12 mouse cellular contexts compared by ENCODE assay signal in genomic region chr12:73012136-73012785, GRCm38 (mm10). TPM values are rescaled to one million over a fixed set of nuclear protein-coding genes. Genes with fewer than 3 reads are reported as not detected.
A peak's percentile ranks its signal among the peaks of the same experiment; 100 is the strongest.
DNase-seq lines count a peak whose midpoint lies in the region; ATAC-seq and TF ChIP-seq lines count a peak whose summit lies in the region.
"Had no signal": no experiment of that assay in that cellular context is flagged by ENCODE, and none has a peak within 500 bp of the region (broad histone marks: within the 10 kb centered on the region; RNA-seq: fewer than 3 reads in every experiment).

No protein-coding gene starts in this region.

- peaks cover 5% of the 10 kb centered on the region for H3K4me1 ChIP-seq in limb, embryonic 14.5 days (ENCODE audit: control insufficient read depth, insufficient read depth, low read length)
- H3K4me1 ChIP-seq in limb, embryonic 10.5 days, result 0 out of 2 replicates have a peak, but pooled peaks cover 4% of the 10 kb centered on the region
- 0 out of 2 replicates have a peak, but pooled peaks cover 5% of the 10 kb centered on the region for H3K4me1 ChIP-seq in lung, postnatal 0 days (ENCODE audit: insufficient read depth, low read depth, low read length)
- H3K4me1 ChIP-seq: liver, embryonic 12.5 days had no signal

- TF ChIP-seq EP300 in lung, postnatal 0 days (IDR thresholded peaks at IDR 0.05), result no peak

- H3K27ac ChIP-seq in limb, embryonic 14.5 days (replicated peaks; ENCODE audit: low read depth, low read length), result no peak overlapping the region
- H3K27ac ChIP-seq in limb, embryonic 10.5 days, result no peak overlapping the region
- H3K27ac ChIP-seq in lung, postnatal 0 days (ENCODE audit: low read length), result no peak overlapping the region
- H3K27ac ChIP-seq: liver, embryonic 12.5 days; stomach, embryonic 15.5 days had no signal

- no peaks in the 10 kb centered on the region for H3K9me3 ChIP-seq in limb, embryonic 14.5 days (ENCODE audit: control insufficient read depth, low read length)
- no peaks in the 10 kb centered on the region for H3K9me3 ChIP-seq in limb, embryonic 10.5 days (replicated peaks)
- no peaks in the 10 kb centered on the region for H3K9me3 ChIP-seq in lung, postnatal 0 days (ENCODE audit: low read length)
- H3K9me3 ChIP-seq: liver, embryonic 12.5 days; stomach, embryonic 15.5 days had no signal

- no peak for ATAC-seq in limb, embryonic 14.5 days (ENCODE audit: low FRiP score, low read depth)
- no peak for ATAC-seq in lung, postnatal 0 days
- no peak for ATAC-seq in activated CD4-positive, CD25-positive, alpha-beta regulatory T cell, adult 4 months
- ATAC-seq: liver, embryonic 12.5 days had no signal

- TF ChIP-seq CTCF in lung, postnatal 0 days (IDR thresholded peaks at IDR 0.05), result no peak

- H3K27me3 ChIP-seq in limb, embryonic 14.5 days (ENCODE audit: control insufficient read depth, insufficient read depth, low read length), result no peaks in the 10 kb centered on the region
- no peaks in the 10 kb centered on the region for H3K27me3 ChIP-seq in limb, embryonic 10.5 days (ENCODE audit: low read depth, poor library complexity, severe bottlenecking)
- H3K27me3 ChIP-seq in lung, postnatal 0 days (replicated peaks; ENCODE audit: insufficient read depth, low read length), result no peaks in the 10 kb centered on the region
- H3K27me3 ChIP-seq: liver, embryonic 12.5 days; stomach, embryonic 15.5 days had no signal

- no peaks in the 10 kb centered on the region for H3K36me3 ChIP-seq in limb, embryonic 14.5 days (ENCODE audit: control insufficient read depth, insufficient read depth, low read length)
- H3K36me3 ChIP-seq in limb, embryonic 10.5 days, result no peaks in the 10 kb centered on the region
- no peaks in the 10 kb centered on the region for H3K36me3 ChIP-seq in lung, postnatal 0 days (ENCODE audit: insufficient read depth, low read length)
- H3K36me3 ChIP-seq: liver, embryonic 12.5 days; stomach, embryonic 15.5 days had no signal

- H3K9ac ChIP-seq in limb, embryonic 14.5 days (ENCODE audit: low read depth, low read length, severe bottlenecking), result no peak overlapping the region
- no peak overlapping the region for H3K9ac ChIP-seq in lung, postnatal 0 days (replicated peaks; ENCODE audit: low read depth)
- H3K9ac ChIP-seq: liver, embryonic 12.5 days; stomach, embryonic 15.5 days had no signal

- DNase-seq in adrenal gland, postnatal 10 days, result peak; percentile 25
- DNase-seq in adrenal gland, postnatal 25 days, result no peak
- peak; percentile 39 for DNase-seq in limb, embryonic 14.5 days (ENCODE audit: low spot score)
- no peak for DNase-seq in limb, embryonic 10.5 days (ENCODE audit: low spot score)
- peak; percentile 51 for DNase-seq in heart, adult 8-10 months (ENCODE audit: low spot score)
- no peak for DNase-seq in lung, postnatal 0 days (ENCODE audit: low spot score)
- no peak for DNase-seq in cerebellum, adult 18-20 months
- DNase-seq: kidney, adult 11 months had no signal

- 49% methylated on average over 10 of the region's 10 CpGs for WGBS in limb, embryonic 14.5 days
- 63% methylated on average over 10 of the region's 10 CpGs for WGBS in limb, embryonic 10.5 days
- 16% methylated on average over 10 of the region's 10 CpGs for WGBS in lung, postnatal 0 days

- H3K4me2 ChIP-seq in limb, embryonic 14.5 days (replicated peaks; ENCODE audit: low read depth, low read length, severe bottlenecking), result no peak overlapping the region
- H3K4me2 ChIP-seq in lung, postnatal 0 days (replicated peaks; ENCODE audit: low read depth, low read length), result 0 out of 2 replicates have a peak overlapping the region, but pooled peaks have one; percentile 14
- H3K4me2 ChIP-seq: liver, embryonic 12.5 days; midbrain, embryonic 11.5 days; stomach, embryonic 15.5 days had no signal

- no peak for TF ChIP-seq POLR2A in limb, embryonic 14.5 days (IDR thresholded peaks at IDR 0.05; ENCODE audit: borderline replicate concordance, extremely low read depth, insufficient read depth, insufficient read length)

- no peak overlapping the region for H3K4me3 ChIP-seq in limb, embryonic 14.5 days (replicated peaks; ENCODE audit: low read length)
- no peak overlapping the region for H3K4me3 ChIP-seq in limb, embryonic 10.5 days
- H3K4me3 ChIP-seq in lung, postnatal 0 days (ENCODE audit: low read depth, low read length), result no peak overlapping the region
- H3K4me3 ChIP-seq: liver, embryonic 12.5 days; stomach, embryonic 15.5 days had no signal

RNA-seq across cellular contexts. Expression of gene Six1, which starts 41.4 kb away (rescaled TPM):
- total RNA-seq in adrenal gland, postnatal 10 days (2021), result 10 to 100 TPM in 1 of 2 experiments, 1 to 10 TPM in 1; 7.1 to 12.8 TPM
- 1.6 and 4.2 TPM in 2 replicates for total RNA-seq in adrenal gland, postnatal 25 days (2021)
- polyA plus RNA-seq in limb, embryonic 14.5 days (2012; rRNA removed), result 37.6 and 43.1 TPM in 2 replicates
- 44.5 and 44.6 TPM in 2 replicates for polyA plus RNA-seq in limb, embryonic 14.5 days (2014; fragmentation: Nextera tagmentation; extraction: Ambion mirVana)
- polyA plus RNA-seq in limb, embryonic 10.5 days (2016; fragmentation: Nextera tagmentation; extraction: Ambion mirVana), result 18.0 and 32.6 TPM in 2 replicates
- 1 to 10 TPM; 1.6 to 3.6 (median 2.9) TPM for total RNA-seq in heart, adult 8-10 months (2022)
- 0.70 and 0.92 TPM in 2 replicates for polyA plus RNA-seq in lung, postnatal 0 days (2015; fragmentation: Nextera tagmentation; extraction: Ambion mirVana)
- not detected for polyA plus RNA-seq in activated CD4-positive, CD25-positive, alpha-beta regulatory T cell, adult 4 months (2017; shearing (Covaris generic))

Comparison
In these comparisons a context has a peak if more than half of its experiments do, and no peak if none do; other contexts are left out.
1. DNase-seq: peak in adrenal gland, postnatal 10 days (single experiment), limb, embryonic 14.5 days (single experiment) and heart, adult 8-10 months (single experiment); none in adrenal gland, postnatal 25 days (single experiment), limb, embryonic 10.5 days (single experiment), lung, postnatal 0 days (single experiment) and cerebellum, adult 18-20 months (0 of 2).